Mouse (Mus musculus) heart, adult 2 months (tissue): ENCODE measurements around the gene Tmem198.

Experiments
- CTCF ChIP-seq: fragments of 200-600 bp; IDR thresholded peaks from 2 replicates; pipeline ENCODE4 v1.8.1; 2022; ENCODE audit warnings: antibody characterized with exemption, mild to moderate bottlenecking, moderate library complexity
- EP300 ChIP-seq: fragments of 200-500 bp; IDR thresholded peaks from 2 replicates; pipeline ENCODE4 v1.6.1; 2011; ENCODE audit warnings: low read depth, low read length, control low read depth; ENCODE audit not compliant: insufficient read depth
- POLR2A ChIP-seq: fragments of 200-500 bp; IDR thresholded peaks from 2 replicates; pipeline ENCODE4 v1.6.1; 2011; ENCODE audit warnings: mild to moderate bottlenecking, low read depth, low read length, control low read depth; ENCODE audit not compliant: insufficient read depth

GRCm38 (mm10) chr1:75442171-75442570 lies 37.2 kb upstream of the Tmem198 start:
- TF ChIP-seq CTCF (no peak), POLR2A (no peak), EP300 (no peak)
